Mouse (Mus musculus) right cerebral cortex, postnatal 25 days (tissue): ENCODE data around the gene Tbl3.
A peak's percentile ranks its signal among the peaks of the same experiment; 100 is the strongest.

Experiments
- DNase-seq: peaks from one replicate; pipeline ENCODE4 v3.0.0; 2022

The Tbl3 gene

DNA sequence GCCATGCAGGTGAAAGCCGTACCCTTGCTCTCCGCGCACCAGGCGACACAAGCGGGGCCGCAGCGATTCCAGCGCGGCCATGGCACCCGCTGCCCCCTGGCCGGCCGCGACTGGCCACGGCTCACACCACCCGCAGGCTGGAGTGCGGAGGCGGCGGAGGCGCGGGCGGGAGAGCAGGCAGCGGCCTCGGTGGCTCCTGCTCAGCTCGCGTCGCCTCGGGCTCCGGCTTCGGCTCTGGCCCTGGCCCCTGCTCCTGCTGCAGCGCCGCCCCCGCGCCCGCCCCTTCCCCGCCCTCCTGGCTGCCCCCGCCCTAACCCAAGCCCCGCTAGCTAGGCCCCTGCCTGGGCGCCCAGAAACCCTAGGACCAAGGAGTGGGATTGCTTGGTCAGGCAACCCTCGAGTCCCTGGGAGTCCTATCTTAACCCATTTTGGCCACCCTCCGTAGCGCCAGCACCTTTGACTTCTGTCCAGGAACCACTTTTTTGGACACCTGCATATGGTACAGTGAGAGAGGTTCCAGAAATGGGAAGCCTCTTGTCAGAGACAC is 57.3 kb downstream of the Tbl3 start, which contains the start of gene Slc9a3r2:
TSS of gene Slc9a3r2 (minus strand) at position 258 of the 547 bp plus-strand sequence.
- peak; percentile 50 for DNase-seq

DNA sequence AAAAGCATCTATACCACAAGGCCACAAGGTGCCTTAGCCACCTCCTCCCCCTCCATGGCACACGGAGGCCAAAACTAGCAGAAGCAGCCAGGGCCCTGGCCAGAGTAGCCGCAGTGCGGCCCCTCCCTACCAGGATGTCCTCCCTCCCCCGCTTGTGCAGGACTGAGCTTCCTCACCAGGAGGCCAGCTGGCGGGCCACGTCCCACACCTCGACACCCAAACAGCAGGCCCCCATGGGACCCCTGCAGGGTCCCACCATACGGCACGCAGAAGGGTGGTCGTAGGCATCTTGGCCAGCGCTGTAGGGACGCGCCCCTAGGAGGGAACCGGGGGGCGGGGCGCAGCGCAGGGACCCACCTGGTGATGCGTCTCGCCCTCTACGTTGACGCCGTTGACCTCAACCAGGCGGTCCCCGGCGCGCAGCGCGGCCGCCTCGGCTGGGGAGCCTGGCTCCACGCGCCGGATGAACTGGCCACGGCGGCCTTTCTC is 57.8 kb downstream of the Tbl3 start:
- DNase-seq, result no peak

- no peak for DNase-seq
Measured at GRCm38 (mm10) chr17:24648731-24649377, 58.6 kb downstream of the Tbl3 start.
